Mouse (Mus musculus): ENCODE measurements around the gene Hspb7.

GRCm38 (mm10) chr4:141461576-141461975, 41.0 kb downstream of the Hspb7 start:
- TF ChIP-seq CTCF (IDR thresholded peaks at IDR 0.05; ENCODE audit: low read depth) = no peak
- TF ChIP-seq EP300 (IDR thresholded peaks at IDR 0.05; ENCODE audit: low read depth) = no peak

All from liver, embryonic 14.5 days (tissue).